Mouse (Mus musculus) cortical plate, adult 2 months (tissue): ENCODE measurements at regions not wholly inside any gene's neighbourhood (a gene's known extent, or its start where the extent isn't known, plus 50 kb on each side); places are given as distances from the start of the nearest gene placed in this dataset.

ENCODE experiments used
- CTCF ChIP-seq: fragments of 200-500 bp; IDR thresholded peaks from 2 replicates; pipeline ENCODE4 v1.5.1; 2011; ENCODE audit warnings: mild to moderate bottlenecking, control low read depth, low read length; ENCODE audit not compliant: insufficient read depth; ENCODE audit errors: extremely low read depth
- POLR2A ChIP-seq: fragments of 200-500 bp; IDR thresholded peaks from 2 replicates; pipeline ENCODE4 v1.6.1; 2011; ENCODE audit warnings: mild to moderate bottlenecking, low read length, control low read depth; ENCODE audit not compliant: insufficient read depth; ENCODE audit errors: extremely low read depth

DNA sequence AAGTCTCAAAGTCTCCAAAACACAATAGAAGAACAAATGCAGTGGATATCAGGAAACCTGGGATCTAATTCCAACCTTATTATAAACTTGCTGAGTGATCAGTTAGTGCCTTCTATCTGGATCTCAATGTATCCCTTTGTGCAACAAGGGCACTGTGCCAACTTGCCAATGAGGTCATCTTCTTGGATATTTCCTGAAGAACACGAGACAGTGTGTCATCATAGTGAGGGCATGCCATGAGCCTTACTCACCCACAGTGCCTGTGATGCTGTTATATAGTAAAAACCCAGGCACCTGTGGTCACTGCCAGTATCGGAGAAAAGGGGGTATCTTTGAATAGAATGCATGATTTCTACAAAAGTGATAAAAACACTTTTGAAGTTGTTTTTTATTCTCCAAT, 60.2 kb upstream of the Cd34 start:
- TF ChIP-seq CTCF (no peak), POLR2A (no peak)
